Mouse (Mus musculus) kidney, adult 2 months (tissue): ENCODE results near the gene Stac.

Experiments
- CTCF ChIP-seq: fragments of 200-500 bp; conservative IDR thresholded peaks from 2 replicates; pipeline ENCODE4 v1.5.1; 2011; ENCODE audit warnings: low read depth, mild to moderate bottlenecking, control low read depth, low read length, moderate library complexity, mixed read lengths; ENCODE audit not compliant: insufficient read depth, insufficient read length
- POLR2A ChIP-seq: fragments of 200-500 bp; IDR thresholded peaks from one replicate; pipeline ENCODE4 v1.6.1; 2011; ENCODE audit warnings: low read depth, low read length, control low read depth

GRCm38 (mm10) chr9:111714457-111714856, 24.3 kb upstream of the Stac start:
- no peak for TF ChIP-seq CTCF
- no peak for TF ChIP-seq POLR2A
